Mouse (Mus musculus) ES-CJ7 (cell line): ENCODE data around the gene Flg2.

Source experiments
- DNase-seq: peaks from one replicate; pipeline ENCODE4 v3.0.0; 2011; ENCODE audit warnings: low read depth, low spot score

Gene Flg2

DNA sequence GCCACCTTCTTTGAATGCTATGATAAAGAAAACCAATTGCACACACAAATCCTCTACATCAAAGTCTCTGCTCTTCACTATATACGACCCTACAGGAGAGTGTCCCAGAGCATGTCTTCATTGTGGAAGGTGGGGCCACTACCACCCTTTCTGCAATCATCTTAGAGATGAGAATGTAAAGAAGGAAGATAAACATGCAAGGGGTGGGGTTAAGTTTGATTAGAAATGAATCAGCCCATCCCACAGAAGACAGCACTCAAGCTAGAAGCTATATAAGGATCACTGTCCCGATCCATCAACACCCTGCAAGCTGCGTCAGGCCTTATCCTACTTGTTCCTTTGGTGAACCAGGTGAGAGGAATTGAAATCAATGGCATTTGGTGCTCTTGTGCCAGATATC is at the start of gene Flg2:
Gene Flg2 (plus strand): TSS at position 301 of the 400 bp plus-strand sequence.
- DNase-seq, result no peak

DNA sequence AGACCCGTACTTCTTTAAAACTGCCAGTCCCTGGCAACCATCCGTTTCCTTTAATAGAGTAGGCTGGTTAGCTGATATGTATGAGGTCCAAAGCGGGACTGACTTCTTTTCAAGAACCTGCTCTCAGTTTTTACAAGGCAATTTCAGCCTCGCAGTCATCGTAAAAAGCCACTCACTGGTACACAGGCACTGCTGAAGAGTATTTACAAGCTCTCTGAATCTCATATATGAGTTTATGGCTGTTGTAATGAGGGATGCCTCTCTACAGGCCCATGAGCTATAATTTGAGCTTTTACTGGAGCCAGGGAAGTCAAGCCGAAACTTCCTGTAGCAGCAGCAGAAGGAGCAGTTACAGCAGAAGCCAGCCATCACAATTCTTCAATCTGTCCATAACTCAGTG is 34.6 kb upstream of the Flg2 start:
- DNase-seq, result peak; percentile 4

GRCm38 (mm10) chr3:93162996-93163592 is 34.0 kb upstream of the Flg2 start:
- DNase-seq, result peak; percentile 91

DNA sequence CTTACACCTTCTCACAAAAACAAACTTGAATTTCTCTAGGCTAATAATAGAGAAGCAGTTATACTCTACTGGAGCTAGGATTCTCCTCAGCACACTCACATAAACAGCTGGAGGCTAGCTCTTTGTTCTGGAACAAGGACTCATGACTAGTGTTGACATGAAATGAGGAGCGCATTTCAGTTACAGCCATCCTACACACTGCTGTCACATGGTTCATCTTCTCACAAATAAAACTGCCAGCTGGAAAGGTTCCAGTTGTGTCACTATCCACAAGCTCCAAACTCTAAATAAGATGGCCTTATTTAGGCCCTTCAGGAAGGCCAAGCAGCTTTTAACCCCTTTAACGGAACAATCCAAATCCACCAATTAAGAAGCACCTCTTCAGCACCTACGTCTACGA is 16.2 kb upstream of the Flg2 start:
- no peak for DNase-seq

- DNase-seq, result no peak
These were observed 4.9 kb downstream of the Flg2 start for GRCm38 (mm10) chr3:93201955-93202354.

DNA sequence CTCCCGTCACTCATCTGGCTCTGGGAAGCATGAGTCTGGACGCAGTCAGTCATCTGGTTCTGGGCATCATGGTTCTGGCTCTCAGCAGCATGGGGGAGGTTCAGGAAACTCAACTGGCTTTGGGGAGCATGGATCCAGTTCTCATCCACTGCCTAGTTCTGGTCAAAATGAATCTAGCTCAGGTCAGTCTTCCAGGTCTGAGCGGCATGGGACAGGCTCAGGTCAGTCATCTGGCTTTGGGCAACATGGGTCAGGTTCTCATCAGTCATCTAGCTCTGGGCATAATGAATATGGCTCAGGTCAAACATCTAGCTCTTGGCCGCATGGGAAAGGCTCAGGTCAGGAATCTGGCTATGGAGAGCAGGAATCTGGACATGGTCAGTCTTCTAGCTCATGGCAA is 5.4 kb downstream of the Flg2 start:
- no peak for DNase-seq
